10 mouse cellular contexts compared by ENCODE assay signal in genomic region chr3:90085281-90085680, GRCm38 (mm10). TPM values are rescaled to one million over a fixed set of nuclear protein-coding genes. Genes with fewer than 3 reads are reported as not detected.
DNase-seq lines count a peak whose midpoint lies in the region; ATAC-seq and TF ChIP-seq lines count a peak whose summit lies in the region.
"Had no signal": no experiment of that assay in that cellular context is flagged by ENCODE, and none has a peak within 500 bp of the region (broad histone marks: within the 10 kb centered on the region; RNA-seq: fewer than 3 reads in every experiment).

No protein-coding gene starts in this region.

- peak overlapping the region; percentile 33; the same call in 1 of the 2 replicates for H3K4me2 ChIP-seq in heart, embryonic 12.5 days
- H3K4me2 ChIP-seq in hindbrain, embryonic 14.5 days (replicated peaks) = no peak overlapping the region

- peak; percentile 93 for DNase-seq in heart, adult 11 months
- no peak for DNase-seq in heart, embryonic 10.5 days (ENCODE audit: low spot score)
- DNase-seq in G1E (ENCODE audit: low spot score) = no peak
- DNase-seq in lung, postnatal 14 days = peak; percentile 60
- no peak for DNase-seq in spleen, postnatal 4 days (ENCODE audit: low spot score in 2 of 2)
- DNase-seq in hindbrain, embryonic 14.5 days (ENCODE audit: low spot score) = no peak
- no peak for DNase-seq in cerebellum, adult 11-12 months

- H3K4me3 ChIP-seq in heart, embryonic 10.5 days = no peak overlapping the region
- peak overlapping the region; percentile 21; the same call in 1 of the 2 replicates for H3K4me3 ChIP-seq in G1E (ENCODE audit: low read depth, low read length)
- H3K4me3 ChIP-seq in heart, embryonic 12.5 days = no peak overlapping the region
- no peak overlapping the region for H3K4me3 ChIP-seq in hindbrain, embryonic 14.5 days (replicated peaks; ENCODE audit: low read length)
- H3K4me3 ChIP-seq: embryonic facial prominence, embryonic 10.5 days had no signal

- 82% methylated on average over 6 of the region's 6 CpGs for WGBS in heart, embryonic 10.5 days
- WGBS in heart, embryonic 12.5 days = 73% methylated on average over 6 of the region's 6 CpGs
- WGBS in hindbrain, embryonic 14.5 days = 87% methylated on average over 6 of the region's 6 CpGs

- peaks cover 49% of the 10 kb centered on the region for H3K4me1 ChIP-seq in heart, embryonic 10.5 days
- peaks cover 62% of the 10 kb centered on the region for H3K4me1 ChIP-seq in G1E (ENCODE audit: insufficient read depth, low read depth, low read length)
- H3K4me1 ChIP-seq in heart, embryonic 12.5 days (replicated peaks) = peaks cover 53% of the 10 kb centered on the region
- H3K4me1 ChIP-seq in hindbrain, embryonic 14.5 days (replicated peaks; ENCODE audit: control insufficient read depth, insufficient read depth, low read length) = peaks cover 29% of the 10 kb centered on the region

- ATAC-seq in G1E (ENCODE audit: extremely low read depth, insufficient number of reproducible peaks, low FRiP score, poor library complexity, severe bottlenecking) = no peak
- ATAC-seq in heart, embryonic 12.5 days (ENCODE audit: insufficient number of reproducible peaks, low FRiP score) = no peak
- no peak for ATAC-seq in hindbrain, embryonic 14.5 days (ENCODE audit: low FRiP score)
- ATAC-seq: intestine, postnatal 0 days had no signal

- H3K9me3 ChIP-seq in heart, embryonic 10.5 days = no peaks in the 10 kb centered on the region
- no peaks in the 10 kb centered on the region for H3K9me3 ChIP-seq in G1E (replicated peaks)
- no peaks in the 10 kb centered on the region for H3K9me3 ChIP-seq in heart, embryonic 12.5 days (replicated peaks)
- no peaks in the 10 kb centered on the region for H3K9me3 ChIP-seq in hindbrain, embryonic 14.5 days (ENCODE audit: control insufficient read depth, low read length)
- H3K9me3 ChIP-seq: embryonic facial prominence, embryonic 10.5 days had no signal

- H3K36me3 ChIP-seq in heart, embryonic 10.5 days = peaks cover 50% of the 10 kb centered on the region
- H3K36me3 ChIP-seq in G1E (replicated peaks) = peaks cover 80% of the 10 kb centered on the region
- peaks cover 50% of the 10 kb centered on the region for H3K36me3 ChIP-seq in heart, embryonic 12.5 days
- H3K36me3 ChIP-seq in hindbrain, embryonic 14.5 days (replicated peaks; ENCODE audit: control insufficient read depth, insufficient read depth) = peaks cover 37% of the 10 kb centered on the region

- no peaks in the 10 kb centered on the region for H3K27me3 ChIP-seq in heart, embryonic 10.5 days (ENCODE audit: insufficient read depth, poor library complexity, severe bottlenecking)
- H3K27me3 ChIP-seq in G1E (ENCODE audit: insufficient read depth, low read length) = no peaks in the 10 kb centered on the region
- no peaks in the 10 kb centered on the region for H3K27me3 ChIP-seq in heart, embryonic 12.5 days (replicated peaks)
- H3K27me3 ChIP-seq in hindbrain, embryonic 14.5 days (ENCODE audit: control insufficient read depth, insufficient read depth, low read length) = no peaks in the 10 kb centered on the region

- H3K27ac ChIP-seq in heart, embryonic 10.5 days = no peak overlapping the region
- H3K27ac ChIP-seq in heart, embryonic 12.5 days (ENCODE audit: poor library complexity, severe bottlenecking) = peak overlapping the region; percentile 22; the same call in 1 of the 2 replicates
- no peak overlapping the region for H3K27ac ChIP-seq in hindbrain, embryonic 14.5 days
- H3K27ac ChIP-seq: embryonic facial prominence, embryonic 10.5 days had no signal

- no peak for TF ChIP-seq CTCF in G1E (IDR thresholded peaks at IDR 0.05; ENCODE audit: low read depth, low read length)

- H3K9ac ChIP-seq in heart, embryonic 12.5 days = no peak overlapping the region
- no peak overlapping the region for H3K9ac ChIP-seq in hindbrain, embryonic 14.5 days

RNA-seq across cellular contexts. Expression of gene Tpm3, which starts 12.8 kb away (rescaled TPM):
- 391 and 489 TPM in 2 replicates for polyA plus RNA-seq in heart, embryonic 10.5 days (2016; fragmentation: Nextera tagmentation; extraction: Ambion mirVana)
- total RNA-seq in G1E (2014; fragmentation: Nextera tagmentation) = 161 and 215 TPM in 2 replicates
- total RNA-seq in G1E (2017) = 342 and 425 TPM in 2 replicates
- 280 and 287 TPM in 2 replicates for polyA plus RNA-seq in G1E (2012)
- polyA plus RNA-seq in heart, embryonic 12.5 days (2016; fragmentation: Nextera tagmentation; extraction: Ambion mirVana) = 335 and 344 TPM in 2 replicates
- 313 and 339 TPM in 2 replicates for polyA plus RNA-seq in hindbrain, embryonic 14.5 days (2014; fragmentation: Nextera tagmentation; extraction: Ambion mirVana)

RNA-seq across cellular contexts. Expression of gene Nup210l, which starts 18.7 kb away (rescaled TPM):
- polyA plus RNA-seq in heart, embryonic 10.5 days (2016; fragmentation: Nextera tagmentation; extraction: Ambion mirVana) = 0.46 and 0.48 TPM in 2 replicates
- total RNA-seq in G1E (2014; fragmentation: Nextera tagmentation) = 0.15 and 0.29 TPM in 2 replicates
- total RNA-seq in G1E (2017) = 0.12 and 0.22 TPM in 2 replicates
- not detected in 2 replicates for polyA plus RNA-seq in G1E (2012)
- 0.33 and 0.40 TPM in 2 replicates for polyA plus RNA-seq in heart, embryonic 12.5 days (2016; fragmentation: Nextera tagmentation; extraction: Ambion mirVana)
- 0.35 and 0.51 TPM in 2 replicates for polyA plus RNA-seq in hindbrain, embryonic 14.5 days (2014; fragmentation: Nextera tagmentation; extraction: Ambion mirVana)
- polyA plus RNA-seq: intestine, postnatal 0 days had no signal

RNA-seq across cellular contexts. Expression of gene Ubap2l, which starts 32.9 kb away (rescaled TPM):
- polyA plus RNA-seq in heart, embryonic 10.5 days (2016; fragmentation: Nextera tagmentation; extraction: Ambion mirVana) = 174 and 197 TPM in 2 replicates
- total RNA-seq in G1E (2014; fragmentation: Nextera tagmentation) (353 and 407 TPM in 2 replicates), G1E (2017) (150 and 193 TPM in 2 replicates)
- polyA plus RNA-seq in G1E (2012) = 145 and 160 TPM in 2 replicates
- 178 and 200 TPM in 2 replicates for polyA plus RNA-seq in heart, embryonic 12.5 days (2016; fragmentation: Nextera tagmentation; extraction: Ambion mirVana)
- 140 and 148 TPM in 2 replicates for polyA plus RNA-seq in hindbrain, embryonic 14.5 days (2014; fragmentation: Nextera tagmentation; extraction: Ambion mirVana)

RNA-seq across cellular contexts. Expression of gene 4933434E20Rik, which starts 33.8 kb away (rescaled TPM):
- 172 and 185 TPM in 2 replicates for polyA plus RNA-seq in heart, embryonic 10.5 days (2016; fragmentation: Nextera tagmentation; extraction: Ambion mirVana)
- total RNA-seq in G1E (2014; fragmentation: Nextera tagmentation) = 77.6 and 84.3 TPM in 2 replicates
- total RNA-seq in G1E (2017) = 83.1 and 96.2 TPM in 2 replicates
- polyA plus RNA-seq in G1E (2012) = 6.8 and 22.4 TPM in 2 replicates
- 136 and 141 TPM in 2 replicates for polyA plus RNA-seq in heart, embryonic 12.5 days (2016; fragmentation: Nextera tagmentation; extraction: Ambion mirVana)
- 200 and 225 TPM in 2 replicates for polyA plus RNA-seq in hindbrain, embryonic 14.5 days (2014; fragmentation: Nextera tagmentation; extraction: Ambion mirVana)

Comparison
In these comparisons a context has a peak if more than half of its experiments do, and no peak if none do; other contexts are left out.
1. DNase-seq: peak in heart, adult 11 months (single experiment) and lung, postnatal 14 days (single experiment); none in heart, embryonic 10.5 days (single experiment), G1E (single experiment), spleen, postnatal 4 days (0 of 2), hindbrain, embryonic 14.5 days (single experiment) and cerebellum, adult 11-12 months (single experiment).